In genomic region chr16:90925461-90925860, GRCm38 (mm10) we compare ENCODE assay signal across 8 mouse cellular contexts. TPM values are rescaled to one million over a fixed set of nuclear protein-coding genes. Genes with fewer than 3 reads are reported as not detected.
DNase-seq lines count a peak whose midpoint lies in the region; ATAC-seq and TF ChIP-seq lines count a peak whose summit lies in the region.

No protein-coding gene starts in this region.

- no peak for TF ChIP-seq POLR2A in lung, adult 2 months (IDR thresholded peaks at IDR 0.05; ENCODE audit: borderline replicate concordance, extremely low read depth, low read depth, low read length)

- no peak overlapping the region for H3K9ac ChIP-seq in embryonic facial prominence, embryonic 11.5 days (replicated peaks; ENCODE audit: low read length)
- no peak overlapping the region for H3K9ac ChIP-seq in heart, postnatal 0 days (replicated peaks; ENCODE audit: low read depth, low read length)

- DNase-seq in ES-CJ7 (ENCODE audit: low read depth, low spot score), result peak; percentile 66
- DNase-seq in adrenal gland, postnatal 14 days, result peak; percentile 86
- DNase-seq in embryonic facial prominence, embryonic 11.5 days (ENCODE audit: low spot score), result peak; percentile 77
- DNase-seq in heart, postnatal 0 days (ENCODE audit: low spot score), result peak; percentile 76
- peak; percentile 82 for DNase-seq in kidney, postnatal 14 days
- DNase-seq in lung, adult 2 months, result peak; percentile 60
- DNase-seq in retina, postnatal 7 days (ENCODE audit: low read depth, low spot score), result peak; percentile 51

- ATAC-seq in embryonic facial prominence, embryonic 11.5 days (replicated peaks; ENCODE audit: insufficient number of reproducible peaks, low FRiP score, low TSS enrichment, low read depth), result 0 out of 2 replicates have a peak, but pooled peaks have one; percentile 32
- ATAC-seq in heart, postnatal 0 days (ENCODE audit: insufficient read depth, low read depth), result peak; percentile 61
- no peak for ATAC-seq in inflammation-experienced regulatory T-cells, adult 6 months

- no peak overlapping the region for H3K4me3 ChIP-seq in embryonic facial prominence, embryonic 11.5 days (ENCODE audit: low read depth, low read length)
- no peak overlapping the region for H3K4me3 ChIP-seq in heart, postnatal 0 days (ENCODE audit: low read depth, low read length)
- no peak overlapping the region for H3K4me3 ChIP-seq in lung, adult 2 months (replicated peaks; ENCODE audit: extremely low read depth, low read depth, low read length)

- 28% methylated on average over 5 of the region's 5 CpGs for WGBS in embryonic facial prominence, embryonic 11.5 days
- WGBS in heart, postnatal 0 days, result 16% methylated on average over 5 of the region's 5 CpGs
- WGBS in lung, adult 2 months, result 19% methylated on average over 5 of the region's 5 CpGs

- H3K27me3 ChIP-seq in embryonic facial prominence, embryonic 11.5 days (ENCODE audit: control insufficient read depth, insufficient read depth, low read length), result no peaks in the 10 kb centered on the region
- H3K27me3 ChIP-seq in heart, postnatal 0 days (ENCODE audit: control insufficient read depth, insufficient read depth, low read length), result no peaks in the 10 kb centered on the region

- peak; percentile 94 for TF ChIP-seq CTCF in heart, postnatal 0 days (IDR thresholded peaks at IDR 0.05; ENCODE audit: low read depth)
- TF ChIP-seq CTCF in lung, adult 2 months (IDR thresholded peaks at IDR 0.05; ENCODE audit: insufficient read depth, low read length), result peak; percentile 92

- no peaks in the 10 kb centered on the region for H3K4me1 ChIP-seq in embryonic facial prominence, embryonic 11.5 days (ENCODE audit: control insufficient read depth, insufficient read depth, low read length)
- peaks cover 10% of the 10 kb centered on the region; the same call in 1 of the 2 replicates for H3K4me1 ChIP-seq in heart, postnatal 0 days (ENCODE audit: control insufficient read depth, insufficient read depth)
- no peaks in the 10 kb centered on the region for H3K4me1 ChIP-seq in lung, adult 2 months (ENCODE audit: control insufficient read depth, insufficient read depth, low read length)

- H3K36me3 ChIP-seq in embryonic facial prominence, embryonic 11.5 days (replicated peaks; ENCODE audit: control insufficient read depth, insufficient read depth, low read depth, low read length), result no peaks in the 10 kb centered on the region
- H3K36me3 ChIP-seq in heart, postnatal 0 days (replicated peaks; ENCODE audit: control insufficient read depth, insufficient read depth, low read length), result peaks cover 12% of the 10 kb centered on the region; the same call in 1 of the 2 replicates

- H3K4me2 ChIP-seq in embryonic facial prominence, embryonic 11.5 days (ENCODE audit: low read depth, low read length), result no peak overlapping the region
- H3K4me2 ChIP-seq in heart, postnatal 0 days (ENCODE audit: low read depth, low read length), result no peak overlapping the region

- H3K9me3 ChIP-seq in embryonic facial prominence, embryonic 11.5 days (replicated peaks; ENCODE audit: control insufficient read depth, low read length), result no peaks in the 10 kb centered on the region
- no peaks in the 10 kb centered on the region for H3K9me3 ChIP-seq in heart, postnatal 0 days (replicated peaks; ENCODE audit: control insufficient read depth, low read length)

- H3K27ac ChIP-seq in embryonic facial prominence, embryonic 11.5 days (replicated peaks; ENCODE audit: low read depth, low read length), result no peak overlapping the region
- H3K27ac ChIP-seq in heart, postnatal 0 days (ENCODE audit: low read depth), result no peak overlapping the region

- no peak for TF ChIP-seq EP300 in heart, postnatal 0 days (IDR thresholded peaks at IDR 0.05; ENCODE audit: low read depth)

RNA-seq across cellular contexts. Expression of gene Cfap298, which starts 9.5 kb away (rescaled TPM):
- 30.2 and 30.3 TPM in 2 replicates for total RNA-seq in adrenal gland, postnatal 14 days (2021)
- polyA plus RNA-seq in embryonic facial prominence, embryonic 11.5 days (2014; fragmentation: Nextera tagmentation; extraction: Ambion mirVana), result 46.8 and 49.7 TPM in 2 replicates
- 7.1 and 22.1 TPM in 2 replicates for total RNA-seq in heart, postnatal 0 days (2014; rRNA removed; ENCODE audit: low replicate concordance)
- 39.6 and 45.4 TPM in 2 replicates for polyA plus RNA-seq in heart, postnatal 0 days (2015; fragmentation: Nextera tagmentation; extraction: Ambion mirVana)
- polyA plus RNA-seq in lung, adult 2 months (2012; rRNA removed), result 17.2 and 29.9 TPM in 2 replicates
- polyA plus RNA-seq in inflammation-experienced regulatory T-cells, adult 6 months (2017; shearing (Covaris generic)), result 10 to 100 TPM; 25.3 to 32.2 (median 26.2) TPM
